Mouse (Mus musculus): Measurements from ENCODE around the gene Syt13. TPM values are rescaled to one million over a fixed set of nuclear protein-coding genes. Genes with fewer than 3 reads are reported as not detected.

Syt13 gene
- 21.8 and 30.0 TPM in 2 replicates for polyA plus RNA-seq (2015; fragmentation: Nextera tagmentation; extraction: Ambion mirVana)

DNA sequence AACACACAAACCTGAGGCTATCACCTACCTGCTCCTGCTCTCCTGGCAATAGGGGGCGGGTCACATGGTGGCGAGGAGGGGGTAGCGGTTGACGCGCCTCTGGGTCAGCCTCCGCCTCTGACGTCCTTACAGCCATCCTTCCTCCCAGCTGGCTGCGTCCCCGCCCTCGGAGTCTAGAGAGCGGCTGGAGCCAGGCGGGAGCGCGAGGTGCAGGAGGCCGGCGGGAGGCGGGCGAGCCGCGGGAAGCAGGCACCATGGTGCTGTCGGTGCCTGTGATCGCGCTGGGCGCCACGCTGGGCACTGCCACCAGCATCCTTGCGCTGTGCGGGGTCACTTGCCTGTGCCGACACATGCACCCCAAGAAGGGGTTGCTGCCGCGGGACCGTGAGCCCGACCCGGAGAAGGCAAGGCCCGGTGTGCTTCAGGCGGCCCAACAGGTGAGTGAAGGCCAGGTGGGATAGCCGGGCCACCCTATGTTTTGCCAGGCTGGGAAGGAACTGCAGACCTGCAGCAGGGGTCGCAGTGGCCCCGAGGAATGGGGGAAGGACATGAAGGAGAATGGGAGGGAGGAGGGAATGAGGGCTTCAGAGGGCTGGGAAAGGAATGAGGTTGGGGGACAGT lies at the start of gene Syt13:
Syt13 (plus strand) TSS at position 166 of the 621 bp plus-strand sequence.
- Histone ChIP-seq H3K27me3 (peaks cover 10% of the 10 kb centered on the region; the same call in 1 of the 2 replicates), H3K4me1 (peaks cover 44% of the 10 kb centered on the region), H3K9me3 (no peaks in the 10 kb centered on the region), H3K36me3 (no peaks in the 10 kb centered on the region), H3K9ac (replicated peaks) (peak within 1 kb of the TSS; percentile 55), H3K4me3 (peak within 1 kb of the TSS; percentile 44), H3K27ac (replicated peaks) (peak within 1 kb of the TSS; percentile 25; the same call in 1 of the 2 replicates), H3K4me2 (replicated peaks) (peak within 1 kb of the TSS; percentile 73)
- ATAC-seq (replicated peaks): peak; percentile 64
- 1% methylated on average over 38 of the region's 38 CpGs for WGBS

DNA sequence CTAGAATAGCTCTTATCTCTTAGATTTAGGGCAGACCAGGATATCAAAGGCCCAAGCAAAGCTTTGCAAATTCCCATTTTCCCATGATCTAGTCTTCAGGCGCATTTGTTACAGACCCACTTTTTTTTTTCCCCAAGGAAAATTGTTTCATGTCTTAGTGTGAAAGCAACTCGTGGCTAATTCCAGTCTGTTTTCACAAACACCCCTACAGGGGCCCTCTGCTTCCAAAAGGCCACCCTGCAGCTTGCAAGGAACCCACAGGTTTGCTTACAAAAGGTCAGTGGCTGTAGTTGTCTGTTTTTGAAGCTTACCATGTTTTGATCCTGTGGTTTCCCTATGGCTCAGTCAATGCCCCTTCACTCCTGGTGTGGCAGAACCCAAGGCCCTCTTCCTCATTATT lies 48.3 kb upstream of the Syt13 start:
- no peak for ATAC-seq (replicated peaks)
- WGBS: 22% methylated on average over 2 of the region's 2 CpGs
- Histone ChIP-seq H3K9ac (replicated peaks) (no peak overlapping the region), H3K4me2 (replicated peaks) (no peak overlapping the region), H3K4me3 (no peak overlapping the region), H3K27ac (replicated peaks) (no peak overlapping the region), H3K9me3 (no peaks in the 10 kb centered on the region; the same call in 1 of the 2 replicates), H3K4me1 (peaks cover 6% of the 10 kb centered on the region), H3K36me3 (no peaks in the 10 kb centered on the region), H3K27me3 (no peaks in the 10 kb centered on the region)

DNA sequence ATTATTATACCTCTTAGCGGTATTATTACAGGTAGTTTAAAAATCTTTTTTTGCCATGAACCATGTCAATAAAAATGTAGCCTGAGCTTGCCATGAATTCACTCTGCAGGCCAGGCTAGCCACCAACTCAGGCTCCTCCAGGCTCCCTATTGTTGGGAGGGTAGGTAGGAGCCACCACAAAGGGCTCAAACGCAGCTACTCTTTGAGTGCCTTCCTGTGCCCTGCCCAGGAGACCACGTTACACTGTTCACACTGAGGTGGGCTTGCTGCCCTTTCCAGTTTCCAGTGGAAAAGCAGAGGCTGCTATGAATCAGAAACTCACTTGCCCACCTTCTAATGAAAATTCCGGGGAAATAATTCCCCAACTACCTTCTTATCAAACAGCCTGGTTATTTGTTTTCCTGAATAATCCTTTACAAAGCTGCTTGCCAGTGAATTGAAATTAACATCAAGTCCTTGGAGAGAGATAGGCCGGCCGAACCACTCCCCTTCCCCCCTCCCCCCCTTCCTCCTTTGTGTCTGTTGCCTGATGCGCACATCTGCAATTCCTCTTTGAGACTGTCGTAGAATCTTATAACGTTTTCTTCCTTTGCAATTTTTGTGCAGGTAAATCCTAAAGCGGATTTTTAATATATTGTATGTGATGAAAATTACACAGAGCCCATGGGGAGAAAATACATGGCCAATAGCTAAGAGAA lies 44.6 kb upstream of the Syt13 start:
- Histone ChIP-seq H3K9me3 (no peaks in the 10 kb centered on the region), H3K4me1 (peaks cover 6% of the 10 kb centered on the region), H3K4me2 (replicated peaks) (no peak overlapping the region), H3K27ac (replicated peaks) (peak overlapping the region; percentile 39; the same call in 1 of the 2 replicates), H3K27me3 (no peaks in the 10 kb centered on the region), H3K36me3 (no peaks in the 10 kb centered on the region), H3K9ac (replicated peaks) (no peak overlapping the region), H3K4me3 (no peak overlapping the region)
- no peak for ATAC-seq (replicated peaks)
- 12% methylated on average over 10 of the region's 10 CpGs for WGBS

DNA sequence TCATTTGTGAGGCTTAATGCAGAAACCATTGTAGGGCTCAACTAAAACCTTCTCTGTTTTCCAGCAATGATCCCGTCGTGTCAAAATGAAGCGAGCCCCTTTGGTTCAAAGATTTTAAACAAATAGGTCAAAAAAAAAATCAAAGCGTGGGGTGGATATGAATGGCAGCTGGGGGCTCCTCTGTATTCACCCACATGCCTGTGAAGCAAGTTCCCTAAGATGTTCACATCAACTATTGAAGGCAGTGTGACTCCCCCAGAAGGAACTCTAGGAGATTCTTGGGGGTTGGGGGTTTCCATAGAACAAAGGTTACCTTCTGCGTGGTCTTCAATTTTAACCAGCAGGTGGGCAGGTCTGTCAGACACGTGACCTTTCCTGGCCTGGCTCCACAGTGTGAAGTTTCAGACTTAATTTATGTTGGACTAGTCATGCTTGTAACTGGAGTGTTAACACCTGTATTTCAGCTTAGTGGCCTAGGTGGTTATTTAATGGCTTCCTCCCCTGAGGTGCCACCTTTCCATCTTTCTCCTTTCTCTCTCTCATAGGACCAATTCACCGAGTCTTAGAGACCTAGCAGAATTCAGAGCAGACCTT lies 43.7 kb upstream of the Syt13 start:
- no peak for ATAC-seq (replicated peaks)
- no peak overlapping the region for H3K4me3 ChIP-seq
- no peak overlapping the region for H3K9ac ChIP-seq (replicated peaks)
- no peak overlapping the region for H3K27ac ChIP-seq (replicated peaks)
- no peaks in the 10 kb centered on the region for H3K27me3 ChIP-seq
- 17% methylated on average over 7 of the region's 7 CpGs for WGBS
- H3K9me3 ChIP-seq: no peaks in the 10 kb centered on the region
- no peak overlapping the region for H3K4me2 ChIP-seq (replicated peaks)
- no peaks in the 10 kb centered on the region for H3K36me3 ChIP-seq
- peaks cover 6% of the 10 kb centered on the region for H3K4me1 ChIP-seq

DNA sequence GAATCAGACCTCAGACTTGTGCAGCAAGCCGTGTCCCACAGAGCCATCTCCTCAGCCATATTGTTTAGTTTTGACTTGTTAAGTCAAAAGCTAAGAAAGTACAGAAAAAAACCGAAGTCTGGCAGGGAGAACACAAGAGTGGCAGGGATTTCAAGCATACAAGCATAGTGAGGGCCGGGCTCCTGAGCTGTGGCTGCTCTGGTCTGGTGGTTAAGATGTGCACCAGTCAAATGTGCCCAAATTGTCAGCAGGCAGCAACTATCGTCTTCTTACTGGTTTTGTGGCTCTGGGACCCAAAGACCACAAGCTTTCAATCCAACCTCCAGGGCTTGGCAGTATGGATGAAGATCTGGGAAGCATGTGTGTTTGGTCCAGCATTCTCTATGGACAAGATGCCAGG lies 42.2 kb upstream of the Syt13 start:
- Histone ChIP-seq H3K36me3 (no peaks in the 10 kb centered on the region), H3K4me3 (no peak overlapping the region), H3K9me3 (no peaks in the 10 kb centered on the region), H3K4me2 (replicated peaks) (no peak overlapping the region), H3K9ac (replicated peaks) (no peak overlapping the region), H3K27me3 (no peaks in the 10 kb centered on the region), H3K27ac (replicated peaks) (no peak overlapping the region), H3K4me1 (peaks cover 6% of the 10 kb centered on the region)
- WGBS: 91% methylated on average over 4 of the region's 4 CpGs
- no peak for ATAC-seq (replicated peaks)

DNA sequence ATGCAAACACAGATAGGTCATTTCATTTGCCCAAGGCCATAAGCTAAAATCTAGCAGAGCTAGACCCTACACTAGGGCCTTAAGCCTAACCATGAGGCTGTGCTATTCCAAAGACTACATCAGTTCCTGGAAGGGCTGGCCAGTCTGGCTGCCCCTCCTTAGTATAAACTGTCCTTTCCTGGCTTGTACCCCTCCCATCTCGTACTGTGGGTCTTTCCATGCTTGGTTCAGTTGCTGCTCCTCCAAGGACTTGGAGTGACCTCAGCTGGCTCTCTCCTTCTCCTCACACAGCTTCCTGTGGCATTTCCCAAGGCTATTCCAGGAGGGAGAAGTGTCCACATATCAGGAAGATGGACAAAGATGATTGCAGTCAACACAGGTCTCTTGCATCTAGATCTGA lies 40.3 kb upstream of the Syt13 start:
- WGBS: 85% methylated on average over 1 of the region's 1 CpGs
- no peaks in the 10 kb centered on the region for H3K36me3 ChIP-seq
- no peak overlapping the region for H3K9ac ChIP-seq (replicated peaks)
- H3K4me1 ChIP-seq: peaks cover 6% of the 10 kb centered on the region
- no peaks in the 10 kb centered on the region for H3K9me3 ChIP-seq
- no peak overlapping the region for H3K4me2 ChIP-seq (replicated peaks)
- ATAC-seq (replicated peaks): no peak
- H3K27me3 ChIP-seq: no peaks in the 10 kb centered on the region
- no peak overlapping the region for H3K27ac ChIP-seq (replicated peaks)
- H3K4me3 ChIP-seq: no peak overlapping the region

DNA sequence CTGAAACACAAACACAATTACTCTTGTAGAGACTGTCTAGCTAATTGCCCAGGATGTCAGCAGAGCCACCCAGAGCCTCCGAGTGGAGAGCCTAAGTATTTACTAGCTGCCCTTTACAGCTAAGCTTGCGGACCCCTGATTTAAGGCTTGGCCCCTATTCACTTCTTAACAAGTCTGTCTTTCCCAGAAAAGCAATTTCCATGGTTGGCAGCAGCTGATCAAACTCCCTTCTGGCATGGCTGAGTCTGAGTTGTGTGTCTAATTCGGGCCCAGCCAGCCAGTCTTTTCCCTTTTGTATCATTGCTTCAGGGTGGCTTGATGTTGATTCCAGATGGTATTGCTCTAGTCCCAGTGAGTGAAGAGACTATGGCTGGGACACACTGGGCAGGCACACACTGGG lies 37.4 kb upstream of the Syt13 start:
- no peaks in the 10 kb centered on the region for H3K4me1 ChIP-seq
- 45% methylated on average over 3 of the region's 3 CpGs for WGBS
- H3K27me3 ChIP-seq: no peaks in the 10 kb centered on the region
- H3K27ac ChIP-seq (replicated peaks): no peak overlapping the region
- no peak for ATAC-seq (replicated peaks)
- H3K4me2 ChIP-seq (replicated peaks): no peak overlapping the region
- no peak overlapping the region for H3K4me3 ChIP-seq
- H3K9ac ChIP-seq (replicated peaks): no peak overlapping the region
- no peaks in the 10 kb centered on the region for H3K36me3 ChIP-seq
- H3K9me3 ChIP-seq: no peaks in the 10 kb centered on the region

DNA sequence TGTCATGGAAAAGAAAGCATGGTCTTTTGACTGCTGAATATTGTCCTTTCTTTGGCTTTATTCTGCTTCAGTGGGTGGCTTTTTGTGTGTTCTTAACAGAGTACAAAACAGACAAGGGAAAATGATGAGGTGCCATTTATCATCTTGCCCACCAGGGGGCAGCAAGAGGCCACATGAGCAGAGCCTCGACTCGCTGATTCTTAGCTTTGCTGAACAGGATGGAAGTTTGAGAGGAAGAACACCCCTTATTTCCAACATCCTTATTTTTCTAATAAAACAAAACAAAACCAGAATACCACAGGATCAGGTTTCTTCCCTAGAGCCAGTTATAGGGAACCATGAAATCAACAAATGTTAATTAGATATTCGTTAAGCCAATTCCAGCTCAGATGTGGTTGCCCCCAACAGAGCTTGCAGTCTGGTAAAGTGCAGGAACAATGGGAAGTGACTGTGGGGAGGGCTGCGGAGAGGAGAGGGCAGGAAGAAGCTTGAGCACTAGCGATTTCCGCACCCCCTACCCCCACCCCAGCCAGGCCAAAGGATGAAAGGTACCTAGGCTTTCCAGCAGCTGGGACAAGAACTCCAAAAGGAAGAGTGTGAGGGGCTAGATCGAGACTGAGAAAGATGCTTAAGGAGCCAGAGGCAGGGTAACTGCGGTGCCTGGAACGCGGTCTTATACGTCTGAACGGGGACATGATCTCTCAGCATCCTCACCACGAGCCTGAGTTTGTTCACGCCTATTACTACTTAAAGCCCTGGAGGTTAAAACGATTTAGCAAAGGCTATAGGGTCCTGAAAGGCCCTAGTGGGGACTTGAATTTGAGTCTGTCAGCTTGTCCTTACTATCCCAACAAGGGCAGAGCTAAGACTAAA lies 31.6 kb upstream of the Syt13 start:
- peak; percentile 62; the same call in 1 of the 2 replicates for ATAC-seq (replicated peaks)
- WGBS: 2% methylated on average over 15 of the region's 15 CpGs
- H3K4me2 ChIP-seq (replicated peaks): 0 out of 2 replicates have a peak overlapping the region, but pooled peaks have one; percentile 2
- H3K9ac ChIP-seq (replicated peaks): 0 out of 2 replicates have a peak overlapping the region, but pooled peaks have one; percentile 2
- H3K27ac ChIP-seq (replicated peaks): no peak overlapping the region
- H3K27me3 ChIP-seq: no peaks in the 10 kb centered on the region
- H3K36me3 ChIP-seq: no peaks in the 10 kb centered on the region
- no peaks in the 10 kb centered on the region for H3K9me3 ChIP-seq
- H3K4me1 ChIP-seq: peaks cover 9% of the 10 kb centered on the region
- H3K4me3 ChIP-seq: no peak overlapping the region

DNA sequence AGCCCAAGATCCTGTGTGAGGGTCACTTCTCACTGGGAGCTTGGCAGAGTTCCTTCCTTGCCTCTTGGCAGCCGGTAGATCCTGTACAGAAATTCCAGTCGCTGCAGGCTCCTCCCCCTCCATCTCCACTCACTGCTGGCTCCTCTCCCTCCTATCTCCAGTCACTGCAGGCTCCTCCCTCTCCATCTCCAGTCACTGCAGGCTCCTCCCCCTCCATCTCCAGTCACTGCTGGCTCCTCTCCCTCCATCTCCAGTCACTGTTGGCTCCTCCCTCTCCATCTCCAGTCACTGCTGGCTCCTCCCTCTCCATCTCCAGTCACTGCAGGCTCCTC lies 31.0 kb upstream of the Syt13 start:
- ATAC-seq (replicated peaks): no peak
- H3K4me1 ChIP-seq: peaks cover 9% of the 10 kb centered on the region
- no peak overlapping the region for H3K9ac ChIP-seq (replicated peaks)
- H3K4me2 ChIP-seq (replicated peaks): no peak overlapping the region
- H3K27me3 ChIP-seq: no peaks in the 10 kb centered on the region
- H3K27ac ChIP-seq (replicated peaks): no peak overlapping the region
- no peaks in the 10 kb centered on the region for H3K9me3 ChIP-seq
- 3% methylated on average over 2 of the region's 2 CpGs for WGBS
- no peak overlapping the region for H3K4me3 ChIP-seq
- no peaks in the 10 kb centered on the region for H3K36me3 ChIP-seq

DNA sequence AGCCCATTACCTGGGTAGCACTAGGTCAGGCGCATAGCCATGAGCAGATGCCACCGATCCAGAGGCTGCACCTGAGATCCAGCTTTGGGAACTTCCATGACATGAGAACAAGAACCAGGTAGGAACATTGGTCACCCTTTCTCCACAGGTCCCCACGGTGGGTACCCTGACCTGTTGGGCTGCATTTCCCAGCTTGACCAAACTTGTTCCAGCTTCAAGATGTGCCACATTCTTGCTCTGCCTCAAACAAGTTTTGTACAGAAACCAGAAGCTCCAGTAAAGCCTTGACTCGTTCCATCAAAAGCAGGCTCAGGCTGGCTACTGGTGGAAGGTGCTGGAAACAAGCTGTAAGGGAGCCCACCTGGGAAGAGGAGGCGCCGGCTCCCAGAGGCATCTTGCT lies 29.9 kb upstream of the Syt13 start:
- ATAC-seq (replicated peaks): no peak
- peaks cover 9% of the 10 kb centered on the region for H3K4me1 ChIP-seq
- H3K9ac ChIP-seq (replicated peaks): no peak overlapping the region
- 91% methylated on average over 6 of the region's 6 CpGs for WGBS
- H3K9me3 ChIP-seq: no peaks in the 10 kb centered on the region
- no peaks in the 10 kb centered on the region for H3K27me3 ChIP-seq
- H3K27ac ChIP-seq (replicated peaks): no peak overlapping the region
- no peak overlapping the region for H3K4me3 ChIP-seq
- H3K36me3 ChIP-seq: no peaks in the 10 kb centered on the region
- no peak overlapping the region for H3K4me2 ChIP-seq (replicated peaks)

DNA sequence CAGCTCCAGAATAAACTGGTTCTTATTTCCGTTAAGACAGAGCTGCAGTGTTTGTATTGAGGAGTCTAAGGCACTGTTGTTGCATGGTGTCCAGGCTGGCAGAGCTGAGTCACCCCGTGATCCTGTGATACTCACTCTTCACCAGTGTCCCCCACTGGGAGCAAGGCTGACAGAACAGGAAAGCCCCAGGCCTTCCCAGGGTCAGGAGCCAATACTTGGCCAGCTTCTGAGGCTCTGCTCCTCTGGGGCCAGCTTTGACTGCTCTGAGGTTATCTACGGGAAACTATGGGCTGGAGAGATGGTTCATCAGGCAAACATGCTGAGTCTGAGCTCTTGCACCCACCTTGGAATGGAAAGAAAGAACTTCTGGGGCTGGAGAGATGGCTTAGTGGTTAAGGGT lies 28.0 kb upstream of the Syt13 start:
- H3K4me1 ChIP-seq: peaks cover 9% of the 10 kb centered on the region
- no peaks in the 10 kb centered on the region for H3K9me3 ChIP-seq
- 80% methylated on average over 3 of the region's 3 CpGs for WGBS
- no peaks in the 10 kb centered on the region for H3K27me3 ChIP-seq
- no peak overlapping the region for H3K4me2 ChIP-seq (replicated peaks)
- no peak overlapping the region for H3K9ac ChIP-seq (replicated peaks)
- ATAC-seq (replicated peaks): no peak
- no peak overlapping the region for H3K27ac ChIP-seq (replicated peaks)
- no peaks in the 10 kb centered on the region for H3K36me3 ChIP-seq
- H3K4me3 ChIP-seq: no peak overlapping the region

DNA sequence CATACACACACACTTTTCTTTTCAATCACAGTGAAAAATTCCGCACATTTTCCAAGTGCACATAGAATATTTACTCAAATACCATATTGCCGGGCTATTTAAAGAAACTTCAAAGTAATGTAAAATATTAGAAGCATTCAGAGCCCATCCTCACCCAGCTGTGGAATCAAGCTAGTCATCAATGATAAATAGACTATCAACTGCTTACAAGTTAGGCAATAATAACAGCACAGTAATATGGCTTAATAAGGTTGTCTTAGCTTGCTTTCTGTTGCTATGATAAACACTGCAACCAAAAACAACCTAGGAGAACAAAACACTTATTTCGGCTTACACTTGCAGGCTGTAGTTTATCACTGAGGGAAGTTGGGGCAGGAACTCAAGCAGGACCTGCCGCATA lies 22.4 kb upstream of the Syt13 start:
- no peak for ATAC-seq (replicated peaks)
- WGBS: 89% methylated on average over 4 of the region's 4 CpGs
- H3K9ac ChIP-seq (replicated peaks): no peak overlapping the region

More for the DNA sequence above, 22.4 kb upstream of the Syt13 start:
- no peaks in the 10 kb centered on the region for H3K4me1 ChIP-seq
- H3K4me3 ChIP-seq: no peak overlapping the region
- H3K27me3 ChIP-seq: no peaks in the 10 kb centered on the region
- H3K27ac ChIP-seq (replicated peaks): no peak overlapping the region
- no peak overlapping the region for H3K4me2 ChIP-seq (replicated peaks)
- H3K36me3 ChIP-seq: no peaks in the 10 kb centered on the region
- H3K9me3 ChIP-seq: no peaks in the 10 kb centered on the region
